Mouse (Mus musculus): ENCODE measurements around the gene Mdfi. TPM values are rescaled to one million over a fixed set of nuclear protein-coding genes. Genes with fewer than 3 reads are reported as not detected.
A peak's percentile ranks its signal among the peaks of the same experiment; 100 is the strongest.

Gene Mdfi
- total and polyA plus RNA-seq, 2 experiments = 0.65 to 2.9 TPM

GRCm38 (mm10) chr17:47796156-47796816 is 38.2 kb downstream of the Mdfi start:
- DNase-seq (ENCODE audit: extremely low read depth, low read depth, low spot score) = no peak

GRCm38 (mm10) chr17:47795446-47795845 is 39.0 kb downstream of the Mdfi start:
- 54% methylated on average over 3 of the region's 3 CpGs for WGBS
- TF ChIP-seq CTCF (IDR thresholded peaks at IDR 0.05; ENCODE audit: low read depth, low read length) = peak; percentile 87
- TF ChIP-seq POLR2A (IDR thresholded peaks at IDR 0.05; ENCODE audit: extremely low read depth, insufficient read depth, low read length) = no peak
- no peak overlapping the region for H3K9ac ChIP-seq (ENCODE audit: low read depth, low read length)
- H3K27ac ChIP-seq (replicated peaks; ENCODE audit: insufficient read depth, low read depth, low read length) = no peak overlapping the region
- no peaks in the 10 kb centered on the region for H3K27me3 ChIP-seq (ENCODE audit: control insufficient read depth, insufficient read depth, low read length)
- no peaks in the 10 kb centered on the region for H3K4me1 ChIP-seq (ENCODE audit: control insufficient read depth, insufficient read depth, low read length)
- no peak overlapping the region for H3K4me3 ChIP-seq (ENCODE audit: insufficient read depth, low read depth, low read length)
- H3K79me2 ChIP-seq (ENCODE audit: control insufficient read depth, insufficient read depth, low read length) = no peaks in the 10 kb centered on the region
- no peaks in the 10 kb centered on the region for H3K36me3 ChIP-seq (ENCODE audit: control insufficient read depth, insufficient read depth, low read length)
- peak; percentile 26 for DNase-seq (ENCODE audit: extremely low read depth, low read depth, low spot score)

More at GRCm38 (mm10) chr17:47796156-47796816, 38.2 kb downstream of the Mdfi start:
- Histone ChIP-seq H3K4me3 (ENCODE audit: insufficient read depth, low read depth, low read length) (no peak overlapping the region), H3K4me1 (ENCODE audit: control insufficient read depth, insufficient read depth, low read length) (no peaks in the 10 kb centered on the region), H3K36me3 (ENCODE audit: control insufficient read depth, insufficient read depth, low read length) (no peaks in the 10 kb centered on the region), H3K9ac (ENCODE audit: low read depth, low read length) (no peak overlapping the region), H3K79me2 (ENCODE audit: control insufficient read depth, insufficient read depth, low read length) (no peaks in the 10 kb centered on the region), H3K27me3 (ENCODE audit: control insufficient read depth, insufficient read depth, low read length) (no peaks in the 10 kb centered on the region), H3K27ac (replicated peaks; ENCODE audit: insufficient read depth, low read depth, low read length) (no peak overlapping the region)
- WGBS = 76% methylated on average over 16 of the region's 16 CpGs
- TF ChIP-seq CTCF (IDR thresholded peaks at IDR 0.05; ENCODE audit: low read depth, low read length) (no peak), POLR2A (IDR thresholded peaks at IDR 0.05; ENCODE audit: extremely low read depth, insufficient read depth, low read length) (no peak)

DNA sequence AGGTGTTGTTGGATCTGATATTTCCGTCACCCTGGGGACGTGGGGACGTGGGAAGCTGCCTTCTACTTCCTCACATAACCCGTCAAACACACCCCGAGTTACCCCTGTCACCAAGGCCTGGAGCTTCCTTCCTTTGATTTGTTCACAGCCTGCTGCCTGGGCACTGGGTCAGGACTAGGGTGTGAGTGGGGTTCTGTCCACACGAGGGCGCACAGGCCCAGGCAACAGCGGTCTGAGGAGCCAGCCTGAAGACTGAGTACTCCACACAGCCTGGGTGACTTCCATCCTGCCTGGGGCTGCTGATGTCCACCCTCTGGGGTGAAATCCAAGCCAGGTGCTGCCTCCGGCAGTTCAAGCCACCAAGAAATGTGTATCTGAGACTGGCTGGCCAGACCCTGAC is 41.1 kb downstream of the Mdfi start:
- no peak overlapping the region for H3K27ac ChIP-seq (replicated peaks; ENCODE audit: insufficient read depth, low read depth, low read length)
- peak; percentile 45 for DNase-seq (ENCODE audit: extremely low read depth, low read depth, low spot score)
- no peak overlapping the region for H3K4me3 ChIP-seq (ENCODE audit: insufficient read depth, low read depth, low read length)
- H3K79me2 ChIP-seq (ENCODE audit: control insufficient read depth, insufficient read depth, low read length) = no peaks in the 10 kb centered on the region
- 15% methylated on average over 9 of the region's 9 CpGs for WGBS
- no peak overlapping the region for H3K9ac ChIP-seq (ENCODE audit: low read depth, low read length)
- no peak for TF ChIP-seq POLR2A (IDR thresholded peaks at IDR 0.05; ENCODE audit: extremely low read depth, insufficient read depth, low read length)
- TF ChIP-seq CTCF (IDR thresholded peaks at IDR 0.05; ENCODE audit: low read depth, low read length) = peak; percentile 99
- H3K36me3 ChIP-seq (ENCODE audit: control insufficient read depth, insufficient read depth, low read length) = no peaks in the 10 kb centered on the region
- no peaks in the 10 kb centered on the region for H3K27me3 ChIP-seq (ENCODE audit: control insufficient read depth, insufficient read depth, low read length)
- no peaks in the 10 kb centered on the region for H3K4me1 ChIP-seq (ENCODE audit: control insufficient read depth, insufficient read depth, low read length)

GRCm38 (mm10) chr17:47792098-47792863 is 42.2 kb downstream of the Mdfi start:
- peak; percentile 36 for DNase-seq (ENCODE audit: extremely low read depth, low read depth, low spot score)
- H3K27me3 ChIP-seq (ENCODE audit: control insufficient read depth, insufficient read depth, low read length) = no peaks in the 10 kb centered on the region
- H3K79me2 ChIP-seq (ENCODE audit: control insufficient read depth, insufficient read depth, low read length) = no peaks in the 10 kb centered on the region
- H3K4me1 ChIP-seq (ENCODE audit: control insufficient read depth, insufficient read depth, low read length) = no peaks in the 10 kb centered on the region
- WGBS = 48% methylated on average over 15 of the region's 15 CpGs
- TF ChIP-seq CTCF (IDR thresholded peaks at IDR 0.05; ENCODE audit: low read depth, low read length) (peak; percentile 99), POLR2A (IDR thresholded peaks at IDR 0.05; ENCODE audit: extremely low read depth, insufficient read depth, low read length) (no peak)
- no peak overlapping the region for H3K4me3 ChIP-seq (ENCODE audit: insufficient read depth, low read depth, low read length)
- no peak overlapping the region for H3K27ac ChIP-seq (replicated peaks; ENCODE audit: insufficient read depth, low read depth, low read length)
- no peaks in the 10 kb centered on the region for H3K36me3 ChIP-seq (ENCODE audit: control insufficient read depth, insufficient read depth, low read length)
- no peak overlapping the region for H3K9ac ChIP-seq (ENCODE audit: low read depth, low read length)

- TF ChIP-seq POLR2A (IDR thresholded peaks at IDR 0.05; ENCODE audit: extremely low read depth, insufficient read depth, low read length) (no peak), CTCF (IDR thresholded peaks at IDR 0.05; ENCODE audit: low read depth, low read length) (no peak)
- no peaks in the 10 kb centered on the region for H3K4me1 ChIP-seq (ENCODE audit: control insufficient read depth, insufficient read depth, low read length)
- WGBS = 95% methylated on average over 6 of the region's 6 CpGs
- H3K9ac ChIP-seq (ENCODE audit: low read depth, low read length) = no peak overlapping the region
- no peaks in the 10 kb centered on the region for H3K36me3 ChIP-seq (ENCODE audit: control insufficient read depth, insufficient read depth, low read length)
- no peak for DNase-seq (ENCODE audit: extremely low read depth, low read depth, low spot score)
- no peak overlapping the region for H3K27ac ChIP-seq (replicated peaks; ENCODE audit: insufficient read depth, low read depth, low read length)
- no peaks in the 10 kb centered on the region; the same call in 1 of the 2 replicates for H3K79me2 ChIP-seq (ENCODE audit: control insufficient read depth, insufficient read depth, low read length)
- H3K4me3 ChIP-seq (ENCODE audit: insufficient read depth, low read depth, low read length) = no peak overlapping the region
- no peaks in the 10 kb centered on the region for H3K27me3 ChIP-seq (ENCODE audit: control insufficient read depth, insufficient read depth, low read length)
Observed at GRCm38 (mm10) chr17:47788996-47789395, 45.5 kb downstream of the Mdfi start.

DNA sequence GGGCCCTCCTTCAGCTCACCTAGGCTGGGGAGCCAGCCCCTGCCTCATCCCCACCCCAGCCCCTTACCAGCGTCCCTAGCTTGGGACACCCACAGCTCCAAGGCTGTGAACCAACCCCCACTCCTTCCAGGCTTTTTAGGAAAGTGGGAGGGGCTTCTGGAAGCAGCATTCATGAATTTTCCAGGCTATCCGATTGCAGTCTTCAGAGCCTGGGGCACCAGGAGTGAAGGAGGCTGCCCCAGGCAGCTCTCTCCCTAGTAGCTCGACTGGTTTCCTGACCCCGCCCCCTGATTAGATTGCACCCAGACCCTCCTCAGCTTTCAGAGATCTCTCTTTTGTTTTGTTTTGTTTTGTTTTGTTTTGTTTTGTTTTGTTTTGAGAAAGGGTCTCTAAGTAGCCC is 46.2 kb downstream of the Mdfi start:
- no peak for TF ChIP-seq CTCF (IDR thresholded peaks at IDR 0.05; ENCODE audit: low read depth, low read length)
- TF ChIP-seq POLR2A (IDR thresholded peaks at IDR 0.05; ENCODE audit: extremely low read depth, insufficient read depth, low read length) = no peak
- WGBS = 78% methylated on average over 4 of the region's 4 CpGs
- no peaks in the 10 kb centered on the region; the same call in 1 of the 2 replicates for H3K79me2 ChIP-seq (ENCODE audit: control insufficient read depth, insufficient read depth, low read length)
- no peak for DNase-seq (ENCODE audit: extremely low read depth, low read depth, low spot score)
- no peak overlapping the region for H3K27ac ChIP-seq (replicated peaks; ENCODE audit: insufficient read depth, low read depth, low read length)
- H3K36me3 ChIP-seq (ENCODE audit: control insufficient read depth, insufficient read depth, low read length) = no peaks in the 10 kb centered on the region
- H3K27me3 ChIP-seq (ENCODE audit: control insufficient read depth, insufficient read depth, low read length) = no peaks in the 10 kb centered on the region
- H3K4me1 ChIP-seq (ENCODE audit: control insufficient read depth, insufficient read depth, low read length) = no peaks in the 10 kb centered on the region
- H3K9ac ChIP-seq (ENCODE audit: low read depth, low read length) = no peak overlapping the region
- H3K4me3 ChIP-seq (ENCODE audit: insufficient read depth, low read depth, low read length) = no peak overlapping the region
